Mouse (Mus musculus) c-Kit-positive CD71-positive TER-119-negative erythroid progenitor cells, embryonic 14.5 days (primary cell): ENCODE results near the gene Lrrc45.
"Not testable (repeated sequence)": the region's sequence is repeated elsewhere in the genome, so short reads cannot be mapped to it uniquely, and the experiment has no call there.

Experiments used
- DNase-seq: peaks from one replicate; pipeline ENCODE4 v3.0.0-alpha.2; 2013; ENCODE audit warnings: low read depth

The Lrrc45 gene

DNA sequence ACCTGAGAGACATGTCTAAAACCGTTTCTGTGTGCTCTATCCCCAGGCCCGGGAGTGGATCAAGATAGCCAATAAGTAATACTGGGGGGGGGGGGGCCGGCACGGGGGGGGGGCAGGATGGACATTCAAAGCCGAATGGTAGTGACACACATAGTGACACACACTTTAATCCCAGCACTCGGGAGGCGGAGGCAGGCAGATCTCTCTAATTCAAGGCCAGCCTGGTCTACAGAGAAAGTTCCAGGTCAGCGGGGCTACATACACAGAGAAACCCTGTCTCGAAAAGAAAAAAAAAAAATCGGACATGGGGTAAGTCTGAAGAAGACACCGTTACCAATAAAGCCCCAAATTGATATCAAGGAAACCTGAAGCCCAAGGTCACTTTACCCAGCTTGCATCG, 13.8 kb downstream of the Lrrc45 start:
- DNase-seq = no peak

DNA sequence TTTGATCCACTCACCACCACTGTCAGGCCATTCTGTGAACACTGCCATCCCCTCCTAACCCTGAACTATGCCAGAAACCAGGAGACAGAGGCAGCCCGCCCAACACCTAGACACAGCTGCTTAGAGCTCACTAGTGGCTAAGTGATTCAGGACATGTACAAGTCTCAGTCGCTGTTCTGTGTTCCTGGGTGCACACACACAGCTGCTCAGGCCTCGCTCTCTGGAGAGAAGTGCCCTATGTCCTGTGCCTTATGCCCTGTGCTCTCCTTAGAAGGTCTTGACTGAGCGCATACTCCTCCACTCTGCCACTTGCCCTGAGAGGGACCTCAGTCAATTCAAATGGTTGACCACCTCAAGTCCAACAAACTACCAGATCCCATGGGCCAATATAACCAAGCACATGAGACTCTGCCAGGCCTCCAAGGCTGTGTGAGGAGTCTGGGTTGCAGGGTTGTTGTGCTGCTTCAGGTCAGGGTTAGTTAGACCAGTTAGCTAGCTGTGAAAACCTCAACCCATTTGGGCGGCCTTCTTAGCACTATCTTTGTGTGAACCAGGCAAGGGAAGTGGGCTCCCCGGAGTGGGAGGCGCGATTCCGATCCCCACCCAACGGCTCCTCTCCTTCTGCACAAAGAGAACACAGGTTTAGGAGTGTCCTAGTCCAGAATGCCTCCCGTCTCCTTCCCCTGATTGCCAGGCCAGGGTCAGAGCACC, 15.0 kb downstream of the Lrrc45 start:
- DNase-seq = no peak

- peak; percentile 48 for DNase-seq
Measured at GRCm38 (mm10) chr11:120729432-120730050, 15.8 kb downstream of the Lrrc45 start.

GRCm38 (mm10) chr11:120730331-120730870, 16.7 kb downstream of the Lrrc45 start:
- no peak for DNase-seq

GRCm38 (mm10) chr11:120731395-120731794, 17.7 kb downstream of the Lrrc45 start:
- DNase-seq = no peak

GRCm38 (mm10) chr11:120731858-120732680, 18.3 kb downstream of the Lrrc45 start, which contains the start of gene Cbr2:
Cbr2 (minus strand) TSS chr11:120732114.
- no peak for DNase-seq

DNA sequence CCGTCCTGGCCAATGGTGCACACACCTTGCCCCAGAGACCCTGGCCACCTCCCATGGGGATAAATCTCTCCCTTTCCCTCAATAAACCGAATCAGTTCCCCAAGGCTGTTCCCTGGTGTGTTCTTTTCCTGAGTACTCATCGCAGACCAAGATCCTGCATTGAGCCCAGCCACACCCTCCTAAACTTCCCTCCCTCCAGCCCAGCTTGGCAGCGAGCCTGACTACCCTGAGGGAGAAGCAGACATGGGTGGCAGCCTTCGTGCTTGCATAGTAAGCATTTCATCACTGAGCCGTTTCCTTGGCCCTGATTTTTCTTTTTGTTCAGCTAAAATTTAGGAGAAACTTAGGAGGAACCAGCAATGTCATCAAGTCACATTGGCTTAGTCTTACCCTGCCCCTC, 19.8 kb downstream of the Lrrc45 start:
- no peak for DNase-seq

- no peak for DNase-seq
Measured at GRCm38 (mm10) chr11:120736424-120736823, 22.7 kb downstream of the Lrrc45 start.

GRCm38 (mm10) chr11:120740981-120741380, 27.3 kb downstream of the Lrrc45 start:
- DNase-seq = no peak

- no peak for DNase-seq
Measured at GRCm38 (mm10) chr11:120744121-120744701, 30.5 kb downstream of the Lrrc45 start.

- no peak for DNase-seq
Measured at GRCm38 (mm10) chr11:120747974-120748373, 34.2 kb downstream of the Lrrc45 start.

DNA sequence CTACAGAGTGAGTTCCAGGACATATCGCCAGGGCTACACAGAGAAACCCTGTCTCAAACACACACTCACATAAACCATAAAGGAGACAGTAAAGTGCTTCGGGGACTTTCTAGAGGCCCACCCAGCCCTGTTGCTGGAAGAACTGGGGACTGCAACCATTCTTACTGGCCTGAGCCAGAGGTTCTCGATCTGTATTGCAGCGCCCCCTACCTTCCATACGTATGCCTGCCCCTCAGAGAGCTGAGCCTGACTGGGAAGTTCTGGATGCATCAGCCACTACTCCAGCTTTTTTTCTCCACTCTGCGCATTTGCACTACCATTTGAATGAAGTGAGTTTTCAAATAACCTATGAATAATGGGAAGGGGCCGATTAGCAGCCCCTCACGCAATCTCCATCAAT, 35.7 kb downstream of the Lrrc45 start:
- DNase-seq = peak; percentile 34

DNA sequence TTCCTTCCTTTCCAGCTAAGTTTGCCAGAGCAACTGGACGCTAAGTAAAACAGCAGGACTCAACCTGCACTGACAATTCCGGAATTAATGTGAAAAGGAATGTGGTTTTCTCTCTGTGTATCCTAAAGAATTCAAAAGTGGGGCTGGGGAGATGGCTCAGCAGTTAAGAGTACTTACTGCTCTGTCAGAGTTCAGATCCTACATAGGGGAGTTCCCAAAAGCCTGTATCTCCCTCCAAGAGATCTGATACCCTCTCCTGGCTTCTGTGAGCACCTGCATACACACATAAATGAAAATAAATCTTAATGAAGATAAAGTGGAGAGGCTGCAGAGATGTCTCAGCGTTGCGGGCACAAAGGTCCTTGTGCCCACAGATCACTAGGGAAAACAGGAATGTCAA, 37.9 kb downstream of the Lrrc45 start:
- DNase-seq = no peak

GRCm38 (mm10) chr11:120760236-120760635, 46.5 kb downstream of the Lrrc45 start:
- DNase-seq = no peak

GRCm38 (mm10) chr11:120761811-120762671, 48.3 kb downstream of the Lrrc45 start:
- DNase-seq = no peak

DNA sequence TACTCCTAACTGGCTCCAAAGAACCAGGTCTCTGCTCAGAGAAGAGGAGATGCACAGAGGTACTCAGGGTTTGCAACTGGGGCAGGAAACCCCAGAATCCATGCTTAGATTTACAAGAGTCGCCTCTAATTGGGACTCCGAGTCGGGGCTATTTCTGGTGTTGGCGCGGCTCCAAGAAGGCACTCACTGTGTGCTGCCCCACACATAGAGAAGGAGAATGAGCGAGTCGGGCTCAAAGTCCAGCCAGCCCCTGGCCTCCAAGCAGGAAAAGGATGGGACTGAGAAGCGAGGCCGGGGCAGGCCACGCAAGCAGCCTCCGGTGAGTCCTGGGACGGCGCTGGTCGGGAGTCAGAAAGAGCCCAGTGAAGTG, 48.9 kb downstream of the Lrrc45 start, which contains the start of gene Hmga1b:
Gene Hmga1b (plus strand): TSS at position 123 of the 370 bp plus-strand sequence.
- not testable (repeated sequence) for DNase-seq

DNA sequence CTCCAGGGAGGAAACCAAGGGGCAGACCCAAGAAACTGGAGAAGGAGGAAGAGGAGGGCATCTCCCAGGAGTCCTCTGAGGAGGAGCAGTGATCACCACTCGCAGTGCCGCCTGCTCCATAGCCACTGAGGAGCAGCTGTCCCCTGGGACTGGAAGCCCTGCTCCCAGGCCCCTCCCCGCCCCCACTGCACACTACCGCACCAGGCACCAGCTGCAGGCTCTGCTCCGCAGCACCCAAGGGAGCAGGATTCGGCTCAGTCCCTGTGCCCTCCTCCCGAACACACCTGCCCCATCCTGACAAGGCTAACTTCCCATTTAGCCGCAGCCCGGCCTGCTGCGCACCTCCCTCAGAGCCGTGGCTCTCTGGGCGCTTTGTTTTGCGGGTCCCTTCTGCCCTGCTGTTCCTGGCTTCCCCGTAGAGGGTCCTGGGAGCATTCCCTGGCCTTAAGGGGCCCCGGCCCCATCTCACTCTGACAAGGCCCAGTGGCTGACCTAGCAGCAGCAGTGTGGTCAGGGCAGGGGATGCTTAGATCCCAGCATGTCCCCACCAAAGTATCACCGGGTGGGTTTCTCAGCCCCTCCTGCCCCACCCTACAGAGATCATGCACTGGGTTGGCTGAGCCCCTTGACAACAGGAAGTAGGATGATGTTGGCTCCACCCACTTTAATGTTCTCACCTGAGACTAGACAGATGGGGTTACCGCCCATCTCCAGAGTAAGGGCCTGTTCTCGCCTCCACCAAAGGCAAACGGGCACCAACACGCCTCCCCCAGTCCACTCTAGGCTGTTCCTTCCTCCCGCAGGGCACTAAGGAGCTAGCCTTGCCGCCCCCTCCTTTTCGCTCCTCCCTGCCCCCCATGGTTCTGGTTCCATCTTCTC, 49.6 kb downstream of the Lrrc45 start:
- DNase-seq = not testable (repeated sequence)

DNA sequence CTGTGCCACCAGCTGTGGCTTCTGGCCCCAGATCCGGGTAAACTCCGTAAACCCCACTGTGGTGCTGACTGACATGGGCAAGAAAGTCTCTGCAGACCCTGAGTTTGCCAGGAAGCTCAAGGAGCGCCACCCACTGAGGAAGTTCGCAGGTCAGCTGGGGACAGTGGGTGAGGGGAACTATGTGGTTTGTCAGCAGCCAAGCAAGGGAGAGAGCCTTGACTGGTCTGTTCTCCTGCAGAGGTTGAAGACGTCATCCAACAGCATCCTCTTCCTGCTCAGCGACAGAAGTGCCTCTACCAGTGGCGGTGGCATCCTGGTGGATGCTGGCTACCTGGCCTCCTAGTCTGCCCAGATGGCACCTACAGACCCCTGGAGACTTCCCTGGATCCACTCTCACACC, 53.3 kb downstream of the Lrrc45 start:
- DNase-seq = not testable (repeated sequence)

- DNase-seq = no peak
Measured at GRCm38 (mm10) chr11:120768206-120768605, 54.5 kb downstream of the Lrrc45 start.
